Mouse (Mus musculus) lung, postnatal 36 days (tissue): ENCODE data around the gene Vwa3a.

Experiments used
- DNase-seq: peaks from one replicate; pipeline ENCODE4 v3.0.0; 2022; ENCODE audit warnings: mixed read lengths

The Vwa3a gene

GRCm38 (mm10) chr7:120838436-120839160 lies 99.5 kb downstream of the Vwa3a start:
- no peak for DNase-seq

GRCm38 (mm10) chr7:120839786-120840185 lies 100.7 kb downstream of the Vwa3a start:
- no peak for DNase-seq

GRCm38 (mm10) chr7:120842345-120843036 lies 103.4 kb downstream of the Vwa3a start, which contains the start of gene Eef2k:
Gene Eef2k, plus strand, starts transcription at chr7:120842831.
- peak; percentile 90 for DNase-seq

- DNase-seq, result peak; percentile 90
These were observed 104.0 kb downstream of the Vwa3a start for GRCm38 (mm10) chr7:120843037-120843621.

GRCm38 (mm10) chr7:120843852-120844435 lies 104.8 kb downstream of the Vwa3a start:
- DNase-seq, result no peak

GRCm38 (mm10) chr7:120844689-120845088 lies 105.6 kb downstream of the Vwa3a start:
- DNase-seq, result no peak

- DNase-seq, result no peak
These were observed 109.9 kb downstream of the Vwa3a start for GRCm38 (mm10) chr7:120848831-120849512.

- no peak for DNase-seq
These were observed 111.0 kb downstream of the Vwa3a start for GRCm38 (mm10) chr7:120850165-120850564.
